Mouse (Mus musculus) hindbrain, embryonic 15.5 days (tissue): Measurements from ENCODE around the gene Atp2b2. TPM values are rescaled to one million over a fixed set of nuclear protein-coding genes. Genes with fewer than 3 reads are reported as not detected.

Experiments
- ATAC-seq: fragments of 200-750 bp; cut with Nextera tagmentation; 2 replicates; pipeline ENCODE4 v1.8.0; 2017; ENCODE audit warnings: low read depth, moderate number of reproducible peaks, moderate TSS enrichment; ENCODE audit not compliant: low FRiP score
- H3K27ac ChIP-seq: fragments of 300-500 bp; sonication (generic); replicated peaks from 2 replicates; pipeline ENCODE4 v1.5.1; 2015; ENCODE audit warnings: mild to moderate bottlenecking, inconsistent platforms
- H3K27me3 ChIP-seq: fragments of 300-500 bp; sonication (generic); 2 replicates; pipeline ENCODE4 v1.6.1; 2015; ENCODE audit warnings: control low read depth, inconsistent platforms
- H3K36me3 ChIP-seq: fragments of 300-500 bp; sonication (generic); 2 replicates; pipeline ENCODE4 v1.6.1; 2015; ENCODE audit warnings: control low read depth, inconsistent platforms
- H3K4me1 ChIP-seq: fragments of 300-500 bp; sonication (generic); replicated peaks from 2 replicates; pipeline ENCODE4 v1.6.1; 2015; ENCODE audit warnings: control low read depth, inconsistent platforms
- H3K4me2 ChIP-seq: fragments of 300-500 bp; sonication (generic); 2 replicates; pipeline ENCODE4 v1.6.1; 2015; ENCODE audit warnings: moderate library complexity, mild to moderate bottlenecking, inconsistent platforms
- H3K4me3 ChIP-seq: fragments of 300-500 bp; sonication (generic); 2 replicates; pipeline ENCODE4 v1.5.1; 2015; ENCODE audit warnings: mild to moderate bottlenecking, inconsistent platforms
- H3K9ac ChIP-seq: fragments of 300-500 bp; sonication (generic); 2 replicates; pipeline ENCODE4 v1.6.1; 2015; ENCODE audit warnings: inconsistent platforms
- H3K9me3 ChIP-seq: fragments of 300-500 bp; sonication (generic); 2 replicates; pipeline ENCODE4 v1.6.1; 2016; ENCODE audit warnings: control low read depth, inconsistent platforms
- WGBS: fragments of 180-500 bp; shearing (Covaris S2); methylation state at CpG from one replicate; pipeline ENCODE4 v1.1.7; 2015; 5-methylcytosine and 5-hydroxymethylcytosine counted together
- polyA plus RNA-seq: library from polyadenylated mRNA; unstranded; fragments of >200 nt; fragmentation: Nextera tagmentation; extraction: Ambion mirVana; gene quantifications from 2 replicates; pipeline ENCODE4 v1.2.1, GENCODE M21; 2015

Gene Atp2b2
- polyA plus RNA-seq, 1 experiment from 2014 or later, result 33.9 TPM

DNA sequence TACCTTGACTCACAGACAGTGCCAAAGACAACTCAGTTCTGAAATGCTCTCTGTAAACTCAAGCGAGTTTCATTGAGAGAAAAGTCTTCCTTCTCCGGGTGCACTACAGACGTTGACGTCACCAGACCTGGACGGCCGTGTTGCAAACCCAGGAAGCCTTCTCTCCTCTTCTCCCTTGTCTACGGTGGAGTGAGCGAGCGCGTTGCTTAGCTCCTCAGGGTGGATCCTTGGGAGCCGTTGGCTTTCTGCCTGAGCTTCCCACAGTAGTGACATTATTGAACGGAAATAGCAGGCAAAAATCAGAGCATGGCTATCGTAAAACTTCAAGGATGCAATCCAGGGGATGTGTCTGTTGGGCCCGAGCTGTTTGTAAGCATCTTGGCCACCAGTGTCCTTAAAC, 295.1 kb downstream of the Atp2b2 start:
- Histone ChIP-seq H3K27me3 (0 out of 2 replicates have a peak, but pooled peaks cover 2% of the 10 kb centered on the region), H3K4me1 (no peaks in the 10 kb centered on the region), H3K4me2 (no peak overlapping the region), H3K27ac (no peak overlapping the region), H3K9ac (no peak overlapping the region), H3K4me3 (no peak overlapping the region), H3K9me3 (no peaks in the 10 kb centered on the region), H3K36me3 (peaks cover 27% of the 10 kb centered on the region)
- no peak for ATAC-seq
- 91% methylated on average over 14 of the region's 14 CpGs for WGBS

DNA sequence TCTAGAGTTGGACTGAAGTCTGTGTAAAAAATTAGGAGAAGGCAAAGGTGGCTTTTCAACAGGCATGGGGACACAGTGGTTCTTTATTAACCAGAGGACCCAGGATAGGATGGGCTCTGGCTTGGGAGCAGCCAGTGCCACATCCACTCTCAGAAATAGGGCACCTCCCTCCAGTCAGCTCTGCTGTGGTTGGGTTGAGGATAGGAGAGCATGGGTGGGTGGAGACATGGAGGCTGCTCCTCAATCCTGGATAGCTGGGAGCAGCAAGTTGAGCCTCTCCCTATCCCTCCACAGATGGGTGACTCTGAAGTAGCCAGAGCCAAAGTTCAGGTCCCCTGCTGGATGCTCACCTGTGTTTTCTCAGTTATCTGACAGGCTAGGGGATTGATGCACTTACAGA, 297.3 kb downstream of the Atp2b2 start:
- Histone ChIP-seq H3K9ac (no peak overlapping the region), H3K9me3 (no peaks in the 10 kb centered on the region), H3K4me2 (no peak overlapping the region), H3K27me3 (0 out of 2 replicates have a peak, but pooled peaks cover 2% of the 10 kb centered on the region), H3K4me3 (no peak overlapping the region), H3K36me3 (peaks cover 16% of the 10 kb centered on the region), H3K27ac (no peak overlapping the region), H3K4me1 (0 out of 2 replicates have a peak, but pooled peaks cover 3% of the 10 kb centered on the region)
- ATAC-seq, result no peak

DNA sequence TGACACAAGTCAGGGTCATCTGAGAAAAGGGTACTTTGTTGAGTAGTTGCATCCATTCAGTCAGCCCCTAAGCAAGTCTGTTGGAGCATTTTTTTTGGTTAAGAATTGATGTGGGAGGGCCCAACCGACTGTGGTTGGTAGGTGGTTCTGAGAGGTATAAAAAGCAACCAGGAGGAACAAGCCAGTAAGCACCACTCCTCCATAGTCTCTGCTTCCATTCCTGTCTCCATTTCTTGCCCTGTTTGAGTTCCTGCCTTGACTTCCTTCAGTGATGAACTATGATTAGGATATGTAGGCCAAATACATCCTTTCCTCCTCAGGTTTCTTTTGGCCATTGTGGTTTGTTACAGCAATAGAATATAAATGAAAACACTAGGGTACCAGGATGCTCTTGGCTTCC, 299.3 kb downstream of the Atp2b2 start:
- Histone ChIP-seq H3K4me3 (no peak overlapping the region), H3K36me3 (peaks cover 10% of the 10 kb centered on the region), H3K27me3 (no peaks in the 10 kb centered on the region), H3K4me1 (peaks cover 19% of the 10 kb centered on the region), H3K27ac (no peak overlapping the region), H3K9ac (no peak overlapping the region), H3K9me3 (no peaks in the 10 kb centered on the region), H3K4me2 (no peak overlapping the region)
- ATAC-seq, result no peak
- WGBS, result 64% methylated on average over 1 of the region's 1 CpGs

DNA sequence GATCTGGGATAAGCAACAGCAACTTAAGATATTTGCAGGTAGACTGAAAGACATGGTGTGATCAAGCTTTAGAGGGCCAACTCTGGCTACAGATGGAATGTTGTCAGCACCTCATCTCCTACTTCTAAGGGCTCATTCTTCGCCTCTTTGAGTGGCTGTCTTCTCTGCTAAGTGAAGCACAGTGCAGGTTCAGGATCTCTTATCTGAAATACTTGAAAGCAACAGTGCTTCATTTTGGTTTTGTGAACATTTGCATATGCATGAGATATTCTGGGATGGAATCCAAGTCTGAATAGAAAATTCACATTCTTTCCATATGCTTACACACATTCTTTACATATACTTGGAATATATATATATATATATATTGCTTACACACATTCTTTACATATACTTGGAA, 300.1 kb downstream of the Atp2b2 start:
- H3K4me3 ChIP-seq, result no peak overlapping the region
- no peaks in the 10 kb centered on the region for H3K9me3 ChIP-seq
- no peak overlapping the region for H3K4me2 ChIP-seq
- H3K4me1 ChIP-seq, result peaks cover 19% of the 10 kb centered on the region
- no peak overlapping the region for H3K27ac ChIP-seq
- H3K9ac ChIP-seq, result no peak overlapping the region
- WGBS, result 84% methylated on average over 1 of the region's 1 CpGs
- H3K36me3 ChIP-seq, result peaks cover 4% of the 10 kb centered on the region
- ATAC-seq, result no peak
- no peaks in the 10 kb centered on the region for H3K27me3 ChIP-seq

GRCm38 (mm10) chr6:113741425-113741824, 301.0 kb downstream of the Atp2b2 start:
- no peaks in the 10 kb centered on the region for H3K9me3 ChIP-seq
- peaks cover 6% of the 10 kb centered on the region; the same call in 1 of the 2 replicates for H3K36me3 ChIP-seq
- H3K4me2 ChIP-seq, result no peak overlapping the region
- no peaks in the 10 kb centered on the region for H3K27me3 ChIP-seq
- ATAC-seq, result no peak
- no peak overlapping the region for H3K27ac ChIP-seq
- H3K9ac ChIP-seq, result no peak overlapping the region
- no peak overlapping the region for H3K4me3 ChIP-seq
- H3K4me1 ChIP-seq, result peaks cover 19% of the 10 kb centered on the region
- WGBS, result 66% methylated on average over 2 of the region's 2 CpGs

DNA sequence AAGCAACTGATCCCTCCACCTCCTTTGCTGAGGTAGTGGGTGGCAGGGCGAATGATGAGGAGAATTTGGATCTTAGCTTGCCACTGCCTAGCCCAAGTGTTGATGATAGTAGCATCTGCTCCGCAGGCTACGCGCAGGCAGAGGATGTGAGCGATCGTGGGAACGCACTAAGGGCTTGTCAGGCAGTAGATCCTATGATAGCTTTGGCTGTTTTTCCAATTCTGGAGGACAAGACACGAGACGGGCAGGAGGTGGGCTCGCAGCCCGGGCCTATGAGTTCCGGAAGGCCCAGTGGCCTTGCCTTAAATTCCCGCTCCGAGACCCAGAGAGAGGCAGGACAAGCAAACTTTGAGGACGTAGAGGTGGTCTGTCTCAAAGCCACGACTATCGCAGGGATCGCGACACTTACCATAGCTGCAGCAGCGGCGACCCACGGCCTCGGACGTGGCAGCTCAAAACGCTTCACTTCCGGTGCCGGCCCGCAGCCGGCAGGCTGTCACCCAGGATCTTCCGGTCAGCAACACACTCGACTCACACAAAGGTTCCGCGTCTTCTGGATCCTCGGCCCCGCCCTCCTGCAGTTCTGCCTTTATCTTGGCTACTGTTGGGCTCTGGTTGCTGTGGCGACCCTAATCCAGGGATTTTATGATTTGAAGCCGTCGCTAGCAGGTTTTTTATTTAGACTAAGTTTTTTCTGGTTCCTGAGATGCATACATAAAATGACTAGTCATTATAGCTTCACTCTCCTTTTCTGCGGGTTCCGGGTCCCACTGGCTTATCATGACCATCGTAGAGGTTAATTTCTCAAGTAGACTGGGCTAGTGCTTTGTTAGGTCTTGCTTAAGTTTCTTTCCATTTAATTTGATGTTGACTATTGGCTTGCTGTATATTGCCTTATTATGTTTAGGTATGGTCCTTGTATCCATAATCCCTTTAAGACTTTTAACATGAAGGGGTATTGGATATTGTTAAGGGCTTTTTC, 301.9 kb downstream of the Atp2b2 start, which contains the start of gene Sec13:
Gene Sec13, minus strand, starts transcription at position 508 of the 982 bp plus-strand sequence.
- peak within 1 kb of the TSS; percentile 67 for H3K27ac ChIP-seq
- H3K4me3 ChIP-seq, result peak within 1 kb of the TSS; percentile 70
- peak; percentile 91 for ATAC-seq
- no peaks in the 10 kb centered on the region for H3K27me3 ChIP-seq
- WGBS, result 7% methylated on average over 41 of the region's 41 CpGs
- no peaks in the 10 kb centered on the region for H3K9me3 ChIP-seq
- peaks cover 15% of the 10 kb centered on the region for H3K36me3 ChIP-seq
- H3K4me2 ChIP-seq, result peak within 1 kb of the TSS; percentile 86
- peak within 1 kb of the TSS; percentile 67 for H3K9ac ChIP-seq
- H3K4me1 ChIP-seq, result peaks cover 19% of the 10 kb centered on the region

GRCm38 (mm10) chr6:113737318-113738046, 304.9 kb downstream of the Atp2b2 start:
- Histone ChIP-seq H3K4me1 (peaks cover 19% of the 10 kb centered on the region), H3K27me3 (no peaks in the 10 kb centered on the region), H3K4me3 (no peak overlapping the region), H3K9ac (no peak overlapping the region), H3K4me2 (no peak overlapping the region), H3K36me3 (peaks cover 38% of the 10 kb centered on the region), H3K27ac (no peak overlapping the region), H3K9me3 (no peaks in the 10 kb centered on the region)
- ATAC-seq, result no peak
- WGBS, result 92% methylated on average over 9 of the region's 9 CpGs

DNA sequence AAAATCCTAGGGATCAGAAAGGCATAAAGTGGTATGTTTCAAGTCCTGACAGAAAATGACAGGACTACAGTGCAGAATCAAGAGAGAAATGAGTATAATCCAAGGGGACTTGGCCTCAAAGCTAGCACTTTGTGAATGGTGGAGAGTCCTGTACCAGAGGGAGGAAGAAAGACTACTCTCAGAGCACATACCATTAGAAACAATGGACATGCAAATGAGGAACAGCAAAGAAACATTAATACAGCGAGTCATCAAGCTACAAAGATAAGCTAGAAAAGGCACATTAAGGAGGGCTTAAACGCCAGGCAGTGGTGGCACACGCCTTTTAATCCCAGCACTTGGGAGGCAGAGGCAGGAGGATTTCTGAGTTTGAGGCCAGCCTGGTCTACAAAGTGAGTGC, 311.1 kb downstream of the Atp2b2 start:
- H3K9me3 ChIP-seq, result no peaks in the 10 kb centered on the region
- H3K4me2 ChIP-seq, result no peak overlapping the region
- peaks cover 87% of the 10 kb centered on the region for H3K36me3 ChIP-seq
- no peaks in the 10 kb centered on the region for H3K4me1 ChIP-seq
- H3K27me3 ChIP-seq, result no peaks in the 10 kb centered on the region
- H3K27ac ChIP-seq, result no peak overlapping the region
- H3K9ac ChIP-seq, result no peak overlapping the region
- ATAC-seq, result no peak
- H3K4me3 ChIP-seq, result no peak overlapping the region
- WGBS, result 91% methylated on average over 3 of the region's 3 CpGs

DNA sequence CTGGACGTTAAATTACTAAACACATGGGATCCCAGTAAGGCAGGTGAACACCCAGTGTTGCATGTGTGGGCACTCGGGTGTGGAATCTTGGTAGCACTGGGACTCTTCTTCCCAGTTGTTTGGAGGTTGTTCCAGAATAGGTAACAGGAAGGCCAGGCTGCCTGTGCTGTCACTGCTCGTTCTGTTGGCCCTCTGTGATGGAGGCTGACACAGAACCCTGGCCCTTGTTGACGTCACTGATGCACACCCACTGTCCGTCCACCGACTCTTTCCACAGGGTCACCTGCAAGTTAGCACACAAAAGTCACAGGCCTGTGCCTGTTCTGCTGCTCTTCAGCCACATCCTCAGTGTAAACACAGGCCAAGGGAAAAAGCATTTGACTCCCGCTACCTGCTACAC, 314.2 kb downstream of the Atp2b2 start:
- H3K9me3 ChIP-seq, result no peaks in the 10 kb centered on the region
- no peak overlapping the region for H3K9ac ChIP-seq
- H3K4me2 ChIP-seq, result no peak overlapping the region
- peaks cover 78% of the 10 kb centered on the region for H3K36me3 ChIP-seq
- H3K27ac ChIP-seq, result no peak overlapping the region
- H3K4me3 ChIP-seq, result no peak overlapping the region
- no peak for ATAC-seq
- H3K27me3 ChIP-seq, result no peaks in the 10 kb centered on the region
- 89% methylated on average over 7 of the region's 7 CpGs for WGBS
- H3K4me1 ChIP-seq, result no peaks in the 10 kb centered on the region

- Histone ChIP-seq H3K27me3 (no peaks in the 10 kb centered on the region), H3K4me1 (no peaks in the 10 kb centered on the region), H3K4me2 (no peak overlapping the region), H3K4me3 (no peak overlapping the region), H3K36me3 (peaks cover 59% of the 10 kb centered on the region), H3K9me3 (no peaks in the 10 kb centered on the region), H3K27ac (no peak overlapping the region), H3K9ac (no peak overlapping the region)
- no peak for ATAC-seq
- WGBS, result 98% methylated on average over 4 of the region's 4 CpGs
These were observed 321.4 kb downstream of the Atp2b2 start for GRCm38 (mm10) chr6:113721061-113721460.

GRCm38 (mm10) chr6:113719878-113720277, 322.5 kb downstream of the Atp2b2 start, which contains the start of gene Ghrl:
Gene Ghrl, minus strand, starts transcription at chr6:113719880.
- H3K27me3 ChIP-seq, result no peaks in the 10 kb centered on the region
- no peaks in the 10 kb centered on the region for H3K9me3 ChIP-seq
- no peak within 1 kb of the TSS for H3K4me3 ChIP-seq
- no peak for ATAC-seq
- H3K36me3 ChIP-seq, result peaks cover 67% of the 10 kb centered on the region
- no peak within 1 kb of the TSS for H3K4me2 ChIP-seq
- no peaks in the 10 kb centered on the region for H3K4me1 ChIP-seq
- 92% methylated on average over 3 of the region's 3 CpGs for WGBS
- no peak within 1 kb of the TSS for H3K9ac ChIP-seq
- H3K27ac ChIP-seq, result no peak within 1 kb of the TSS

DNA sequence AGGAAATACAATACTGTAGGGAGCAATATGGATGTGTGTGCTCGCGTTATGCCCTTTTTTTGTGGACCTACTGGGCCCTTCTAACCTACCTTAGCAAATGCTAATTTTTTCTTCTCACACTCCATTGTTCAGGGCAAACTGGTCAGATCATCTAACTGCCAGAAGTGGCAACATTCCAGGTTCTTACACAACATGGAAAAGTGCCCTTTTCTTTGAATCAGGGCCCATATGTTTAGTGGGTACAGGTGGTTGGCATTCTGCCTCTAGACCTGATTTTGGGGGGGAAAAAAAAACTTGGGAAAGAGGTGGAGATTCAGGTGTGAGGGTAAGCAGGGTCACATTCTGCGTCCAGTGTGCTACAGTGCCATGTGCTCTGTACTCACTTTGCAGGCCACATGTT, 324.9 kb downstream of the Atp2b2 start:
- Histone ChIP-seq H3K4me1 (no peaks in the 10 kb centered on the region), H3K9me3 (no peaks in the 10 kb centered on the region), H3K4me2 (no peak overlapping the region), H3K9ac (no peak overlapping the region), H3K27me3 (no peaks in the 10 kb centered on the region), H3K36me3 (peaks cover 70% of the 10 kb centered on the region), H3K27ac (no peak overlapping the region), H3K4me3 (no peak overlapping the region)
- WGBS, result 92% methylated on average over 3 of the region's 3 CpGs
- ATAC-seq, result no peak
